Mouse (Mus musculus): ENCODE results near the gene Fam222b.
"Not testable (repeated sequence)": the region's sequence is repeated elsewhere in the genome, so short reads cannot be mapped to it uniquely, and the experiment has no call there.

The Fam222b gene

DNA sequence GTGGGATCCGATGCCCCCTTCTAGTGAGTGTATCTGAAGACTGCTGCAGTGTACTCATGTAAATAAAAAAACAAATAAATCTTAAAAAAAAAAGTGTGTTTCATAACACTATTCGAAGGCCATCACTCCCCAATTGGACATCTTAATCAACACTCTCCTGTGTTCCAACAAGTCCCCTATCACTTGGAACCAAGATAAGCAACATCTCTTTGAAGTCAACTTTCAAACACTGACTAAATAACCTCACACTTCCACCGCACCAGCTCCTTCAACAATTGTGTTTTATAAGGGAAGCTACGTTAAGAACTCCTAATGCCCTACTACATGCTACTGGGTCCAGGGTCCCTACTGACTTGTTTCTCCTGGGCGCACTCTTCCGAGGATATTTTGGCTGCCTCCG is 88.0 kb downstream of the Fam222b start:
- DNase-seq: no peak

DNA sequence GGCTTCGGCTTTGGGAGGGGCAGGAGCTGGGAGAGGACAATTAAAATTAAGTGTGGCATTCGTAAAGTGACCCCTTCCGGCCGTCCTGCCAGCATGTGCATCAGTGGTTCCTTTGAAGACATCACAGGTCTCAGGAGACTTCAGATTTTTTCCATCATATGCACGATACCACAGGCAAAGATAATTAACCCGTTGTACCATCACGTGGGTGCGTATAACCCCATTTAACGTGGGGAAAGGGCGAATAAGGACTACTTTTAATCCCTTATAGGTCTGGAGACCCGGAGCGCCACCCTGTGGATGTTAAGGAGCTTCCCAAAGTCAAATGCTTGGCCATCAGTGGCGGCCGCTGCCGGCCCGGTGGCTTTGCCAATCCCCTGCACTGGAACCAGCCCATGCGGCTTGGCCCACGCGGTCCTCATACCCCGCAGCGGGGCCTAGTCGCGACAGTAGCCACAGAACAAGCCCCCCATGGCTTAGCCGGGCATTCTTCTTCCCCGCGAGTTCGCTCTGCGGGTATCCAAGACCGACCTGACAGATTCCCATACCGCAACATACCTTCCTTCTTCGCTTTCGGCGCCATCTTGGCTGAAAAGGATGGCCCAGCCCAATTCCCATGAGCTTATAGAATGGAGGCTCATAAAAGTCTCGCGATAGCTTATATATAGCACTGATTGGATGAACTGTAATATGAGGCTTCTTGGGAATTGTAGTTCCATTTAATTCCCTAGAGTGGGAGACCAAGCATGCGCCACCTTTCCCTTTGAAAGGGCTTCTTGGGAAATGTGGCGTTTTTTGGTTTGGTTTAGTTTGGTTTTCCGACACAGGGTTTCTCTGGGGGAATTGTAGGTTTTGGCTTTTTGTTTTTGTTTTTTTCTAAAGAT is 88.7 kb downstream of the Fam222b start, which contains the start of gene Rpl23a:
Gene Rpl23a, minus strand, starts transcription at position 624 of the 884 bp plus-strand sequence.
- peak; percentile 78 to 91 for DNase-seq

DNA sequence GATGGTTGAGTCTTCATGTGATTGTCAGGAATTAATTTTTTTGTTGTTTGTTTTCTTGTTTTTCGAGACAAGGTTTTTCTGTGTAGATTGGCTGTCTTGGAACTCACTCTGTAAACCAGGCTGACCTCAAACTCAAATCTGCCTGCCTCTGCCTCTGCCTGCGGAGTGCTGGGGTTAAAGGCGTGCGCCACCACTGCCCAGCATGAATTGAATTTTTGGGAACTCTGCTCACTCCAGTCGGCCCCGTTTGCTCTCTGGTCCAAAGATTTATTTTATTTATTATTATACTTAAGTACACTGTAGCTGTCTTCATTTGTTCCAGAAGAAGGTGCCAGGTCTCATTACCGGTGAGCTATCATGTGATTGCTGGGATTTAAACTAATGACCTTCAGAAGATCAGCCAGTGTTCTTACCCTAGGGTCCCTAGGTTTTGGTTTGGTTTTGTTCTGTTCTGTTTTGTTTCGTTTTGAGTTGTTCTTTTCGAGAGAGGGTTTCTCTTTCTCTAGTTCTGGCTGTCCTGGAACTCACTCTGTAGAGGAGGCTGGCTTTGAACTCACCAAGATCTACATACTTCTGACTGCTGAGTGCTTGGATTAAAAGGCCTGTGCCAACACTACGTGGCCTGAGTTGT is 89.5 kb downstream of the Fam222b start:
- DNase-seq: no peak

DNA sequence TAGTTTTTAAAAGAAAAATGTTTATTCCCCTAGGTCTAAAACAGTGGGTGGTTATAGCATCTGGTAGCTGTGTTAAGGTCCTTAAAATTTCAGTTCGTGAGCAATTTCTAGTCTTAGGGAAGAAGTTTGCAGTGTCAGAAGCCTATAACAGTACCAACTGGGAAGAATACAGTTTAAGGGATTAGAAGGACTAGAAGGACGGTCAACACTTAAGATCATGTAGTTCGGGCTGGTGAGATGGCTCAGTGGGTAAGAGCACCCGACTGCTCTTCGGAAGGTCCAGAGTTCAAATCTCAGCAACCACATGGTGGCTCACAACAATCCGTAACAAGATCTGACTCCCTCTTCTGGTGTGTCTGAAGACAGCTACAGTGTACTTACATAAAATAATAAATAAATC is 90.2 kb downstream of the Fam222b start:
- DNase-seq: not testable (repeated sequence)

DNA sequence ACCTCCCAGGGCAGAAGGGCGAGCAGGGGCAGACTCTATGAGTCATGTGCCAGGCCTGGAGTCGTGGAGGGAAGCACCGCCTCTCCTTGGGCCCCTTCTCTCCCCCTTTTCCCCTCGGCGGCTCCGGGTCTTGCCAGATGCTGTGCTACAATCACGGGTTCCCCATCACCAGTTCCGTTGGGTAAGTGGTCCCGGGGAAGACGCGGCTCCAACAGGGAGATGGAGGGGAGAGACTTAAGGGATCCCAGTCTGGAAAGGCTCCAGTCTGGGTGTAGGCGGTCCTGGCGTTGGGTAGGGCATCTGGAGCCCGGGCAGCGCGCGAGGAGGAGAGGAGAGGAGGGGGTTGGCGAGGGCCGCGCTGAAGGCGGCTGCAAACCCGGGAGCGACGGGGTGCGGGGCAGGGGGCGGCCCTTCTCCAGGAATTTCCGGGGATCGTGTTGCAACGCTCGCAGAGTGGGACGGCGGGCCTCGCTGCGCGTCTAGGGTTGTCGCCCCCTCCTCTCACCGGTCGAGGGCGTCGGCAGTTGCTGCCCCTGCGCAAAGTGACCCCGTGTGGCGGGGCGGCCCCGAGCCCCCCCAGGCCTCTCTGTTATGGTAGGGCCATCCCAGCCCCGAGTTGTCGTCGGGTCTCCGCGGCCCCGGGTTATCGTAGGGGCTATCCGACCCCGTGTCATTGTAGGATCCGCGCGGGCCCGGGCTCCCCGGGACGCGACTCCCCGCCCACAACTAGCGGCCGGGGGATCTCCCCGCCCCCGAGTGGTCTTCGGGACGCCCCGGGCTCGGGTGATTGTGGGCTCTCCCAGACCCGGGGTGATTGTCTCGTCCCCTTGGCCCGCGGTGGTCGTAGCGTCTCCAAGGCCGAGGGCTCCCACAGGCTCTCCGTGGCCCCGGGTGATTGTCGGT is 94.1 kb downstream of the Fam222b start, which contains the start of gene Rab34:
Gene Rab34, plus strand, starts transcription at position 100 of the 903 bp plus-strand sequence.
- DNase-seq: peak; percentile 78 to 86

DNA sequence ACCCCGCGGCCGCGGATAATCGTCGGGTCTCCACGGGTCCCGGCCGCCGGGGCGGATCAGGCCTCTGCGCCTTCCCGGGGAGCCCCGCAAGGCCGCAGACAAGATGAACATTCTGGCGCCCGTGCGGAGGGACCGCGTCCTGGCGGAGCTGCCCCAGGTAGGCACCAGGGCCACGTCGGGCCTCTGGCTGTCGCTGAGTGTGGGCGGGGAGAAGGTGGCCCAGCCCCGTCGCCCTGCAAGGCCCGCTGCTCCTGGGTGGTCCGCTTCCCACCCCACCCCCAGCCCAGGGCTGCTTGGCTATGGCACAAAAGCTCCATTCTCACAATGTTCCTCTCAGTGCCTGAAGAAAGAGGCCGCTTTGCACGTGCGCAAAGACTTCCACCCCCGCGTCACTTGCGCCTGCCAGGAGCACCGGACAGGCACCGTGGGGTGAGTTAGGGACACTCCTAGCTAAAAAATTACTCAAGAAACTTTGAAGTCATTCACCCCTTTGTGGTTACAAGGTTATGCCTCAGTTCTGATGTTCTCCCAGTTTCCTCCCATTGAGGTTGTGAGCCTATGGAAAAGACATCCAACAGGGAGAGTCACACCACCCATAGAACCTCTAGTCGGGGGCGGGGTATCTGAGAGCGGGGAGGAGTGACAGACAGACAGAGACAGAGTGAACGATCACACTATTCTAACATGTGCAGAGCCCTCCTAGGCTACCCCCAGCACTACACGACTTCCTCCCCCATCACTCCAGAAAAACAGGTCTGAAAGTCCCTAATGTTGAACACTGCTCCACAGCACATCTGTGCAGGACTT is 95.0 kb downstream of the Fam222b start:
- peak; percentile 75 to 84 for DNase-seq

DNA sequence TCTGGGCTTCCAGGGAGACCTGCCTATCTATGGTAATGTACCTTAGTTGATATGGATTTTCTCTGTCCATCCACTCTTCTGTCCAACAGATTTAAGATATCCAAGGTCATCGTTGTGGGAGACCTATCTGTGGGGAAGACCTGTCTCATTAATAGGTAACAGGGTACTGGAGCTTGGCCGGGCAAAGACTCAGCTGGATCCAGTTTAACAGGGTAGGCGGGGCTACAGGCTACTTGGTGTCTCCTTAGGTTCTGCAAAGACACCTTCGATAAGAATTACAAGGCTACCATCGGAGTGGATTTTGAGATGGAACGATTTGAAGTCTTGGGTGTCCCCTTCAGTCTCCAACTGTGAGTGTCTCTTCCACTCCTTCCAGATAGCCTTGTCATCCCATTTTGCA is 95.6 kb downstream of the Fam222b start:
- peak; percentile 82 to 90 for DNase-seq

DNA sequence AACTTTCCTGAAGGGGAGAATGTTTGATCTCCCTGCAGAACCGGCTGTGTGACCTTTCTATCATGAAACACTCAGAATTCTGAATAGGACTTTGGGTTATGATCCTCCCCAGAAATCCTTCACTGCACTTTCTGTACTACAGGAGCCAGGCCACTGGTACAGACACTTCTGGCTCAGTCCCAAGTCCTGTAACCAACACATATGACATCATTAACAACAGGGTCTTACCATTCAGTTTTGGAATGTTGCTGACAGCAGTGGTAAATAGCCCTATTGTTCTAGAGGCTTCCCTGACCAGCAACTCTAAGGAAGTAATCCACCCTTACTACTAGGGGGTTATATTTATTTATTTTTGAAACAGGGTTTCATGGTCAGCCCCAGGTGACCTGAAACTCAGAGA is 98.7 kb downstream of the Fam222b start, which contains the start of gene Proca1:
Gene Proca1, plus strand, starts transcription at position 280 of the 400 bp plus-strand sequence.
- no peak for DNase-seq

DNA sequence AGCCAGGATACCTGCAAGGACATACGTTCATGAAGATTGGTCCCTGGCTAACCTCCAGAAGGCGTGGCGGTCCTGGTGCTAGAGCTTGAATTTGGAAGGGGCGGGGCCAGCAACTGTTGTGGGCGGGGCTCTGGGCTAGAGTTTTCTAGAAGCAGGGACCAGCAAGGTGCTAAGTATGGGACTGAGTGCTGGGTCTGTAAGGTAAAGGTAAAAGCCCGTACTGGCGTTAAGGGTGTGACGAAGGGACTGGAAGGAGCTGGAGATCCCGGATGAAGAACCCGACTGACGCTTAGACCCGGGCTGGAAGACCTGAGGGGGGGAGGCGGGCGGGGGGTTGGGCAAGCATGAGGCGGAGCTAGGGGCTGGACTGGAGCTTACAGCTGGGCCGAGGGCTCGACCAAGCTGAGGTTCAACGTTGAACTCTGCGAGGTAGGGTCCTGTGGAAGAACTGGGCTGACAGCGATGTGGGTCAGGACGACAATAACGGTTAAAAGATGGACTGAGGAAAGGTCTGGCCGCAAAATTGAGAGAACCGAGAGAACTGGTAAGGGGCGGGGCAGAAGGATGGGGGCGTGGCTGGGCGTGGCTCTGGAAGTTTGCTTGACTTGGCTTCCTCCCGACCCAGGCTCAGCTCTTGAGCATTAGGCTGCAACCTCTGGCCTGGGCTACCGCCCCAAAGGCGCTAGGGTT is 100.1 kb downstream of the Fam222b start:
- peak; percentile 79 to 90 for DNase-seq

DNA sequence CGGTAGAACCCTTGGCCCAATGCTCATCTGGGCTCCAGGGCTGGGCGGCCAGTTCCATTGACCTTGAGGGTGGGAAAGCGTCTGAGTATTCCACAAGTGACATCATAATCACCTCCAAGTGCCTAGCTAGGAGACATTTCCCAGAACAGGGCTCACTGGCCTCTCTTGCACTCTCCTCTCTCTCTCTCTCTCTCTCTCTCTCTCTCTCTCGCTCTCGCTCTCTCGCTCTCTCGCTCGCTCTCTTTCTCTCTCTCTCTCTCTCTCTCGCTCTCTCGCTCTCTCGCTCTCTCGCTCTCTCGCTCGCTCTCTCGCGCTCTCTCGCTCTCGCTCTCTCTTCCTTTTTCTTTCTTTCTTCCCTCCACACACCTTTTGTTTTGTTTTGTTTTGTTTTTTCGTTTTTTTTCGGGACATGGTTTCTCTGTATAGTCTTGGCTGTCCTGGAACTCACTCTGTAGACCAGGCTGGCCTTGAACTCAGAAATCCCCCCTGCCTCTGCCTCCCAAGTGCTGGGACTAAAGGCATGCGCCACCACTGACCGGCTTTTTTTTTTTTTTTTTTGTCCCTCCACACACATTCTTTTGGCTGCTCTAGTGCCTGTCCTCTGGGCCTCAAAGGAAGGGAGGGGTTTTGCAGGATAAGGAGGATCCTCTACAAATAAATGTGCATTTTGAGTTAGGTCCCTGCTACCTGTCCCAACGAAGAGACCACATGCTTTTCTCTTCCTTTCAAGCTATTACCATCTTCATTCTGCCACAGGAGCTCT is 100.8 kb downstream of the Fam222b start:
- no peak for DNase-seq

DNA sequence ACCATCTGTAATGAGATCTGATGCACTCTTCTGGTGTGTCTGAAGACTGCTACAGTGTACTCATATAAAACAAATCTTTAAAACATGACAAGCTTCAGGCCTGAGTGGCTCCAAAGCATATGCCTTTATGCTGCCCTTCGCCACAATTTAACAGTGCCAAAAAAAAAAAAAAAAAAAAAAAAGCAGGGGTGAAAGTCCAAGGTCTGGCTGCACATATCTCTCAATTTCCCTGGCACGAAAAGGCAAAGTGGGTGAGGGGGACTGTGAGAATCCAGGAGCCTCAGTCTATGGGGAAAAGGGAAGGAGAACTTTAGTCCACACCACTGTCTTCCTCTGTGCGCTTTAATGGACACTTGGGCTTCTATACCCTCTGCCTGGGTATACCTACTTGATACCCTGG is 107.9 kb downstream of the Fam222b start:
- peak; percentile 38 to 40 for DNase-seq

DNA sequence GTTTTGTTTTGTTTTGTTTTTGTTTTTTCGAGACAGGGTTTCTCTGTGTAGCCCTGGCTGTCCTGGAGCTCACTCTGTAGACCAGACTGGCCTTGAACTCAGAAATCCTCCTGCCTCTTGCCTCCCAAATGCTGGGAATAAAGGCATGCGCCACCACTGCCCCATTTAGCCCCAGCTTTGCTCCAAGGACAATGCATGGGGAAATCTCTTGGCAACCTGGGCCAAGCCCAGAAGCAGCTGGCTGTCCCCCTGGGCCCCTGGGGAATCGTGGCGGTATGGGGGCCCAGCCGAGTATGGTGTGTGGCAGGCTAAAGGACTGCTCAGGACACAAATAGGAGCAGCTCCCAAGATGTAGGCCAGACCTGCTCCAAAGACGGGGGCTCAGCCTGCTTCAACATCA is 109.8 kb downstream of the Fam222b start:
- no peak for DNase-seq

DNA sequence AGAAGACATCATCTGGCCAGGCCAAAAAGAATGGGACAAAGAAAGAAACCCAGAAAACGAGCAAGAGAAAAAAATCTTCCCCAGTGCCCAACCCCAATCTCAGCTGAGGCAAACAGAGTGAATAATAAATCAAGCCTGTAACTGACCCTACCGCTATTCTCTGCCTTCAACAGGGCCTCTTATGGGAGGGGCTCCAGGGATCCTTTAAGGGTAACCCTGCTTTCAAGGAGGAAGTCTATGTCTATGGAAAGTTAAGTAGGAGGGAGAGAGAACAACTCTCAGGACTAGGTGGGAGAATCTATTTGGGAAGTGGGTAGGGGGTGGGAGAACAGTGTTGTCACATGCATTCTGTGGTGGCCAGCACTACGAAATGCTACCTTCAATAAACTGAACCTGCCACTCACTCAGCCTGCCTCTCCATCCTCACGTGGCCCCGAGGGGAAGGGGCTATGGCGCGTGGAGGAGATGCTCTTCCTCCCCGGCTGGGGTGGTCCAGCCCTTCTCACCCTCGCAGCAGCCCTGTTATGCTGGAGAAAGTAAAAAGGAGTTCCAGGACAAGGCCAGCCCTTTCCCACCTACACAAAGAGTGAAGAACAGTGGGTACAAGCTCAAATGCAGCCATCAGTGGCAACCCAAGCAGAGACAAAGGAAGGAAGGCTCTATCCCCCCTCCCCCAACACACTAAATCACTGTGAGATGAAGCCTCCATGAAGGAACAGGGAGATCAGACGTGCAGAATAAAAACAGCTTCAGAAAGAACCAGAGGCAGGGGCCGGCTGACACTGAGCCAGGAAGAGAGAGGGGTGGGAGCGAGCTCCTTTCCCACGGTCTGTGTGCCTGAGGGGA is 111.1 kb downstream of the Fam222b start:
- DNase-seq: no peak
